In the genomic region with DNA sequence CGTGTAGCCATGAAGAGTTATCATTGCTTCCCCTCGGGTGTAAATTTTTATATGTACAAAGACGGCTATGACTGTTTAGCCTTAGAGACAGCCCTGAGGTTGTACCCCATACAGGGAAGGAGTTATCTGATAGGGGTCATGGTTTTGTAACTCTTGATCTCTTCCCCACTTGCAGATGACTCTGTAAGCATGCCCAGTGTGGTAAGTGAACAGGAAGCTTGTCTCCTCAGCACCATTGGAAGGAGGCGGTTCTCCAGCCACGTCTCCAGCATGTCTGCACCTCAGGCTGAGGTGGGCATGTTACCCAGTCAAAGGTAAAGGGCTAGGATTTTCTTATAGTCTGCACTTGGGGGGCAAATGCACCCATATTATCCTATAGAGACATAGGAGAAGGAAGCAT, we compare ENCODE assay signal across 19 mouse cellular contexts.
"Had no signal": no experiment of that assay in that cellular context is flagged by ENCODE, and none has a peak within 500 bp of the region (broad histone marks: within the 10 kb centered on the region; RNA-seq: fewer than 3 reads in every experiment).

No protein-coding gene starts in this region.

- ATAC-seq: midbrain, embryonic 16.5 days had no signal

- H3K27ac ChIP-seq: midbrain, embryonic 10.5 days; midbrain, embryonic 12.5 days; neural tube, embryonic 13.5 days; neural tube, embryonic 15.5 days had no signal

- DNase-seq: lung, adult 18-20 months; lung, embryonic 14.5 days; lung, postnatal 10 days; lung, postnatal 4 days; midbrain, embryonic 14.5 days; retina, postnatal 1 day; right cerebral cortex, adult 18-20 months; right cerebral cortex, postnatal 25 days; right cerebral cortex, postnatal 4 days; spleen, adult 18-20 months; thymus, adult 18-20 months; thymus, postnatal 25 days; thymus, postnatal 4 days had no signal

- H3K4me3 ChIP-seq: midbrain, embryonic 10.5 days; midbrain, embryonic 12.5 days; myocyte; neural tube, embryonic 13.5 days; neural tube, embryonic 15.5 days had no signal
